Mouse (Mus musculus) ES-E14 (cell line): ENCODE measurements around the gene Tm2d3. TPM values are rescaled to one million over a fixed set of nuclear protein-coding genes. Genes with fewer than 3 reads are reported as not detected.

Experiments
- DNase-seq: peaks from one replicate; pipeline ENCODE4 v3.0.0-alpha.2; 2013; ENCODE audit warnings: low read depth, low spot score
- H3K27ac ChIP-seq: 2 replicates; pipeline ENCODE4 v1.5.1; 2012; ENCODE audit warnings: low read depth, mild to moderate bottlenecking, low read length, moderate library complexity, mixed read lengths; ENCODE audit not compliant: poor library complexity, insufficient read depth, severe bottlenecking
- H3K36me3 ChIP-seq: 2 replicates; pipeline ENCODE4 v1.6.1; 2012; ENCODE audit warnings: mild to moderate bottlenecking, low read length, moderate library complexity, mixed read lengths; ENCODE audit not compliant: control insufficient read depth, poor library complexity, insufficient read depth, severe bottlenecking
- H3K4me1 ChIP-seq, 2 experiments: fragments of 150-350 bp in 1 of 2; sonication (generic) in 1 of 2; 2 replicates each; pipeline ENCODE4 v1.6.1; 2012; ENCODE audit warnings: low read length in 2 of 2, mild to moderate bottlenecking in 1 of 2, mixed read lengths in 1 of 2; ENCODE audit not compliant: control insufficient read depth in 2 of 2, insufficient read depth in 2 of 2, poor library complexity in 1 of 2
- H3K4me3 ChIP-seq, 2 experiments: fragments of 150-350 bp in 1 of 2; sonication (generic) in 1 of 2; 2 replicates each; pipeline ENCODE4 v1.5.1; 2012; ENCODE audit warnings: low read length in 2 of 2, low read depth in 1 of 2, mild to moderate bottlenecking in 1 of 2, mixed read lengths in 1 of 2; ENCODE audit not compliant: insufficient read depth in 1 of 2, poor library complexity in 1 of 2, severe bottlenecking in 1 of 2
- H3K9ac ChIP-seq: 2 replicates; pipeline ENCODE4 v1.6.1; 2012; ENCODE audit warnings: low read depth, mild to moderate bottlenecking, low read length, mixed read lengths; ENCODE audit not compliant: poor library complexity, insufficient read depth, severe bottlenecking
- H3K9me3 ChIP-seq: fragments of 150-350 bp; sonication (generic); 2 replicates; pipeline ENCODE4 v1.6.1; 2012; ENCODE audit warnings: low read depth, mild to moderate bottlenecking, low read length; ENCODE audit not compliant: control insufficient read depth, insufficient read depth
- CHD2 ChIP-seq: IDR thresholded peaks from 2 replicates; pipeline ENCODE4 v1.6.1; 2014; ENCODE audit warnings: mild to moderate bottlenecking, low read depth, low read length, inconsistent platforms
- HCFC1 ChIP-seq: IDR thresholded peaks from 2 replicates; pipeline ENCODE4 v1.6.1; 2012; ENCODE audit warnings: low read length, inconsistent platforms, borderline replicate concordance; ENCODE audit not compliant: insufficient read depth
- MAFK ChIP-seq: IDR thresholded peaks from 2 replicates; pipeline ENCODE4 v1.6.1; 2014; ENCODE audit warnings: mild to moderate bottlenecking, low read depth, low read length, inconsistent platforms; ENCODE audit not compliant: insufficient read depth
- ZC3H11A ChIP-seq: IDR thresholded peaks from 2 replicates; pipeline ENCODE4 v1.6.1; 2012; ENCODE audit warnings: low read depth, mild to moderate bottlenecking, inconsistent platforms, low read length, borderline replicate concordance
- ZNF384 ChIP-seq: IDR thresholded peaks from 2 replicates; pipeline ENCODE4 v1.6.1; 2012; ENCODE audit warnings: low read depth, low read length, inconsistent platforms
- in situ Hi-C, 2 experiments: fragments of 600-800 bp; cut with MboI; formaldehyde crosslinking; loops; one replicate each; pipeline ENCODE4 v1.15.1; 2025; ENCODE audit warnings: low sequenced_read_pairs in 2 of 2, inconsistent platforms in 1 of 2; ENCODE audit not compliant: unreplicated experiment in 2 of 2
- total RNA-seq: library from RNA; depleted of rRNA; stranded (reverse); fragments of 300-350 nt; gene quantifications from 2 replicates; pipeline ENCODE4 v1.2.3, GENCODE M21; 2012

Gene Tm2d3
- total RNA-seq, 1 experiment, result 77.2 TPM

DNA sequence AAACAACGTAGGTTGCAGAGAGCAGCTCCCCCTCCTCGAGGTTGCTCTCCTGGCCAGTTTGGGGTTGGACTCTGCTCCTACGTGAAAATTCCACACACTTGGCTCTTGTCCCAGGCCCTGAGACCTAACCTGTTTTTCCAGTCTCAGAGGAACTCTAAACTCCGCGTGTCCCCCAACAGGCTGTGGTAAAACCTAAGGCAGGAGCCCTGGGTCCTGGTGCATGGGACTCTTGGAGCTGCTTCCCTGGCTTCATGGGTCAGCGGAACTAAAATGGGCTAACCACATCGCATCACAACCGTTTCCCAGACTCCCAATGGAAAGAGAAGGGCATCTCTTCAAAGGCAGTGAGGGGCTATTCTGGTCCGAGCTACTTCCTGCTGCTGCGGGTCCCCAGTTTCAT, 1.9 kb downstream of the Tm2d3 start:
- TF ChIP-seq CHD2, result no peak
- no peak for TF ChIP-seq MAFK
- no peak for TF ChIP-seq HCFC1
- TF ChIP-seq ZC3H11A, result no peak
- no peak for TF ChIP-seq ZNF384
- Histone ChIP-seq H3K4me1 (no peaks in the 10 kb centered on the region), H3K9ac (peak overlapping the region; percentile 20; the same call in 1 of the 2 replicates), H3K36me3 (peaks cover 10% of the 10 kb centered on the region), H3K4me3 (peak overlapping the region; percentile 88 to 98), H3K9me3 (no peaks in the 10 kb centered on the region), H3K27ac (no peak overlapping the region)
- DNase-seq, result no peak
- in situ Hi-C loops, result no loop called here

GRCm38 (mm10) chr7:65693301-65693821, 2.4 kb downstream of the Tm2d3 start:
- in situ Hi-C loops, result no loop called here
- Histone ChIP-seq H3K4me1 (no peaks in the 10 kb centered on the region), H3K4me3 (peak overlapping the region; percentile 88 to 98), H3K27ac (peak overlapping the region; percentile 24; the same call in 1 of the 2 replicates), H3K9ac (peak overlapping the region; percentile 96), H3K9me3 (no peaks in the 10 kb centered on the region), H3K36me3 (peaks cover 15% of the 10 kb centered on the region)
- peak; percentile 59 for DNase-seq
- no peak for TF ChIP-seq HCFC1
- TF ChIP-seq MAFK, result no peak
- TF ChIP-seq CHD2, result no peak
- no peak for TF ChIP-seq ZNF384
- TF ChIP-seq ZC3H11A, result no peak

DNA sequence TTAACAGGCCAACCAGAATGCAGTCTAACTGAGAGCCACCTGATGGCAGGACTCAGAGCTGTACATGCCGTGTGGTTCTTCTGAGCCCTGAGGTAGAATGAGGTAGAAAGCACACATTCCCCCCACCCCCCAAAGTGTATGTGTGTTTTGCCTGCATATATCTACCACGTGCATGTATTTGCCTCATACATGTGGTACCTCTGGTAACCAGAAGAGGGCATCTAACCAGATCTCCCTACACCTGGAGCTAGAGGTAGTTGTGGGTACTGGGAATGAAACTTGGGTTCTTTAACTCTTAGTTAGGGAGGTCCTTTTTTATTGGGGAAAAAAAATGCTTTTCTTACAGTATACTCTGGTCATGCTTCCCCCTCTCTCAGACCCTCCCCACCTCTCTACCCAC, 5.5 kb downstream of the Tm2d3 start:
- DNase-seq, result no peak
- in situ Hi-C loops, result no loop called here
- 0 out of 2 replicates have a peak, but pooled peaks have one; percentile 35 for TF ChIP-seq ZC3H11A
- TF ChIP-seq ZNF384, result no peak

DNA sequence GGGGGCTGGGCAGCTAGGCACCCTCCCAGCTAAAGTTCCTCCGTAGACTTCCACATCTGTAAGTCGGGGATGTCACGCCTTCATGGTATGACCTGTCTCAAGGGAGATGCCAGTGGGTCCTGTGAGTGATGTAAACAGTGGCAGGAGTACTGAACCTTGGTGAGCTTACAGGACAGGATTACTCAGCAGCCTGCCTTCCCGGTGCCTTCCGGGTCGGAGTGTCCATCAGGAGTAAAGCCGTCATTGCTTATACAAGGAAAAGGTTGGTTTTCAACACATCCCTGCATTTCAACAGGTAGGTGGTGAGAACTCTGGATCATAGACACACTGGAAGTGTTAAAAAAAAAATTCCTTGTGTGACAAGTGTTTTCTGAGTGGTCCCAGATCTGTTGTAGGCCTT, 11.1 kb downstream of the Tm2d3 start:
- in situ Hi-C loops, result no loop called here
- H3K36me3 ChIP-seq, result peaks cover 28% of the 10 kb centered on the region
- 0 out of 4 replicates have a peak, but pooled peaks cover 0 to 6% of the 10 kb centered on the region in 2 experiments for H3K4me1 ChIP-seq
- no peak for TF ChIP-seq HCFC1
- no peak for TF ChIP-seq CHD2
- TF ChIP-seq ZC3H11A, result no peak
- TF ChIP-seq MAFK, result no peak
- no peak for TF ChIP-seq ZNF384
- H3K9ac ChIP-seq, result no peak overlapping the region
- no peaks in the 10 kb centered on the region for H3K9me3 ChIP-seq
- no peak for DNase-seq
- no peak overlapping the region for H3K27ac ChIP-seq
- no peak overlapping the region for H3K4me3 ChIP-seq

More for the DNA sequence above, 5.5 kb downstream of the Tm2d3 start:
- H3K4me3 ChIP-seq, result no peak overlapping the region
- H3K4me1 ChIP-seq, result no peaks in the 10 kb centered on the region
- H3K9me3 ChIP-seq, result no peaks in the 10 kb centered on the region
- H3K9ac ChIP-seq, result no peak overlapping the region
- peaks cover 28% of the 10 kb centered on the region for H3K36me3 ChIP-seq
- no peak overlapping the region for H3K27ac ChIP-seq

- no peak overlapping the region for H3K27ac ChIP-seq
- H3K4me1 ChIP-seq, result peaks cover 5 to 6% of the 10 kb centered on the region in 2 experiments; a peak in 1 of 4 replicates
- H3K4me3 ChIP-seq, result no peak overlapping the region
- no peak for TF ChIP-seq CHD2
- peak; percentile 12; the same call in 1 of the 2 replicates for TF ChIP-seq ZC3H11A
- no peak for TF ChIP-seq MAFK
- TF ChIP-seq HCFC1, result no peak
- peak; percentile 61 for DNase-seq
- H3K36me3 ChIP-seq, result peaks cover 8% of the 10 kb centered on the region
- H3K9me3 ChIP-seq, result no peaks in the 10 kb centered on the region
- no peak overlapping the region for H3K9ac ChIP-seq
- in situ Hi-C loops, result no loop called here
These were observed 13.9 kb downstream of the Tm2d3 start for GRCm38 (mm10) chr7:65704818-65705242.
